Mouse (Mus musculus) E14TG2a.4 (cell line): ENCODE results near the gene Sytl3.
"Not testable (repeated sequence)": the region's sequence is repeated elsewhere in the genome, so short reads cannot be mapped to it uniquely, and the experiment has no call there.

ENCODE experiments used
- CTCF ChIP-seq: conservative IDR thresholded peaks from 2 replicates; pipeline ENCODE4 v1.5.1; 2014; ENCODE audit warnings: low read length
- NANOG ChIP-seq: IDR thresholded peaks from 2 replicates; pipeline ENCODE4 v1.6.1; 2014; ENCODE audit warnings: borderline replicate concordance, low read length, mixed read lengths

DNA sequence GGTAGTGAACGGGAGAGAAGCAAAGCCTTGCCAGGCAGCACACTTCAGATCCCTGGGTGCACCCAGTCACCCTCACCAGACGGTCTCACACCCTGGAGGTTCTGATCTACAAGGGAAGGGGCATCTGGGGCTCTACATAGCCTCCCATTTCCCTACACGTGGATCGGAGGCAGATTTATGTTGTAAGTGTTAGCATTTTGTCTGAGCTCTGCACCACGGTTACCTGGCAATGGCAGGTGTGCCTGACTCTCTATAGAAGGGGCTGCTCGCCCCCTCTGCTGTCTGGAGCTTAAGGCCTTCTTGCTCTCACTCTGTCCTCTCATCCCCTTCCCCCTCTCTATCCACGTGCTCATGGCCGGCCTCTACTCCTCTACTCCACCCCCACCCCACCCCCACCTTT, 37.6 kb downstream of the Sytl3 start:
- TF ChIP-seq CTCF, NANOG: not testable (repeated sequence)
